Mouse (Mus musculus) gonadal fat pad, adult 2 months (tissue): ENCODE measurements at regions not wholly inside any gene's neighbourhood (a gene's known extent, or its start where the extent isn't known, plus 50 kb on each side); places are given as distances from the start of the nearest gene placed in this dataset.

Source experiments
- DNase-seq: peaks from one replicate; pipeline ENCODE4 v3.0.0-alpha.2; 2012; ENCODE audit warnings: low read depth

DNA sequence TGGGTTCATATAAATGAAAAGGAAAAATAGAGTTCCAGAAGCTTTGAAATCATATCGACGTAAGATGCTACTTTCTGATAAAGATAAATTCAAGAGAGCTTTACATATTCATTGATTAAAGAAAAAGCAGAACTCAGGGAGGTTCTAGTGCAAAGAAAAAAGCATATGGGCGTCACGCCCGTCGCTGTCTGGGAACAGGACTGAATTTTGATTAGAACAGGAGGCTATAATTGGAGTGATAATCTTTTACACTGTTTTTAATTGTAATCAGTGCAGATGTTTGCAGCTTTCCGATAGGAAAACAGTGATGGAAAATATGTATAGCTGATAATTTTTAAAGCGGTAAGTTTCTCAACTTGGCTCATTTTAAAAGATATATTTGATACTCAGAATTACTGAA, 428.2 kb upstream of the Ccnh start:
- DNase-seq = no peak

DNA sequence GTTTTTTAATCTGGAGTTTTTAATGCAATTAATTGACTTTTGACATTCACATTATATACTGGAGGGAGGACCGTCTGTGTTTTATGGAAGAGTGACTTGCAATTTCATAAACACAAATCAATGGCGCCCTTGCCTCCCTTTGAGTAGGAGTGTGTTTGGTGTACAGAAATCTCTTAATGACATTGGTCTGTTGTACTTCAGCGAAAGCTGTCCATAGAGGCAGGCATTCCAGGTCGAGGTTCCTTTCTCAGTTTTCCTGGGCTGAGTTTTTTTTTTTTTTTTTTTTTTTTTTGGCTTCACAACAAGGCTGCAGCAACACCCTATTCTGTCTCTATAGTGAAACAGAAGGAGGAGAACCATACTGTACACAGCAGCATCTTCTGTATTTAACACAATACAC, 427.4 kb upstream of the Ccnh start:
- DNase-seq = no peak

- no peak for DNase-seq
Measured at GRCm38 (mm10) chr13:84763916-84764315, 425.3 kb upstream of the Ccnh start.

DNA sequence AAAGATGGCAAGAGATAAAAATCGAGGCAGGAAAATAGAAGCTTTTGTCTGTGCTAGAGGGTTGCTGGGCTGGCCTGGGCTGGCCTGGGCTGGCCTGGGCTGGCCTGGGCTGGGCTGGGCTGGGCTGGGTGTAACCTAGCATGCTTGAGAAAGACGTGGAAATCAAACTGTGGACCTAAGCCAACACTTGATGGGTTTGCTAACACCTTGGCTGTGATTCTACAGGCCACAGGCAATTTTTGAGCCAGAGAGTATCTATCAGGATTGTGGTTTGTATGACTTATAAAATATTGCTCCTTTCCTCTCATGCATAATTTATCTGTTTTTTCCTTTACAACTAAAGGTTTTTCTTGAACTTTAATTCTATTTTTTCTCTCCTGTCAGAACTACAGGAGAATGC, 417.3 kb upstream of the Ccnh start:
- peak; percentile 52 for DNase-seq

GRCm38 (mm10) chr13:84783017-84783937, 405.9 kb upstream of the Ccnh start:
- no peak for DNase-seq

GRCm38 (mm10) chr13:84804241-84804980, 384.8 kb upstream of the Ccnh start:
- no peak for DNase-seq

DNA sequence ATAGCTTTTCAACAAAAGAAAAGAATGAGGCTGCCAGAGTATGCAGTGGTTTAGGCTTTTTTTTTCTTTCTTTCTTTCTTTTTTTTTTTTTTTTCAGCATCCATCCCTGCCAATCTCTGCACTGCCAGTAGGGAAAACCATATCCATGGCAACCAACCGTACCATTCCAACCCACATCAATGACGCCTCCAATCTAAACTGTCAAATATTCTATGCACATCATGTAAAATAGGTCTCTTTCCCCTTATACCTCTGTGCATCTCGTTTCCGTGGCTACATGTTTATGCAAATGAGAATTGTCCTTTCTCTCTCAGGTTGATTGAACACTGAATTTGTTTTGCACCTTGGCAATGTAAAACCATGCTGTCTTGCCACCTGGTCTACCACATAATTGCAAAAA, 384.0 kb upstream of the Ccnh start:
- DNase-seq = no peak

- DNase-seq = no peak
Measured at GRCm38 (mm10) chr13:84809605-84810004, 379.6 kb upstream of the Ccnh start.
